Mouse (Mus musculus): ENCODE data around the gene Trpm8.

The Trpm8 gene

DNA sequence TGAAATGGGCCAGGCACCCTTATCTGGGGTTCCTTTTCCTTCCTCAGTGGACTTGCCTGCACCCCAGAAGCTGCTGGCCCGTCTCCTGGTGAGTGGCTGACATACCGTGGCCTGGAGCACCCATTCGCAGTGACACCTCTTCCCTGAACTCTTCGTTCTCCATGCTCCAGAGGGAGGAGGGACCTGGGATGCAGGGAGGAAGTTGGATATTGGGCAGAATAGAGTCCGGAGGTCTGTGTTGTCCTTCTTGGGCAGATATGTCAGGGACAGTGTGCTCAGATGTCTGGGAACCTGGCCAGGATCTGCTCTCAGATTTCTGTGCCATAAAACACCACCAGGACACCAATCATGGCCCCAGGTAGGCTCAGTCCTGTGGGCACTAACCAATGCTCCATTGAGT lies 37.4 kb upstream of the Trpm8 start:
- no peak for TF ChIP-seq POU5F1 (IDR thresholded peaks at IDR 0.05; ENCODE audit: borderline replicate concordance, low read length)
- TF ChIP-seq CTCF (conservative IDR thresholded peaks at IDR 0.05; ENCODE audit: low read length): no peak
- TF ChIP-seq NANOG (IDR thresholded peaks at IDR 0.05; ENCODE audit: borderline replicate concordance, low read length): no peak
- Histone ChIP-seq H3K9me3 (ENCODE audit: low read length) (peaks cover 68% of the 10 kb centered on the region), H3K27me3 (ENCODE audit: insufficient read depth, low read length) (peaks cover 7% of the 10 kb centered on the region; the same call in 1 of the 2 replicates), H3K36me3 (ENCODE audit: insufficient read depth, low read length) (no peaks in the 10 kb centered on the region), H3K4me3 (replicated peaks; ENCODE audit: low read length) (no peak overlapping the region), H3K4me1 (replicated peaks; ENCODE audit: low read depth, low read length) (no peaks in the 10 kb centered on the region)

DNA sequence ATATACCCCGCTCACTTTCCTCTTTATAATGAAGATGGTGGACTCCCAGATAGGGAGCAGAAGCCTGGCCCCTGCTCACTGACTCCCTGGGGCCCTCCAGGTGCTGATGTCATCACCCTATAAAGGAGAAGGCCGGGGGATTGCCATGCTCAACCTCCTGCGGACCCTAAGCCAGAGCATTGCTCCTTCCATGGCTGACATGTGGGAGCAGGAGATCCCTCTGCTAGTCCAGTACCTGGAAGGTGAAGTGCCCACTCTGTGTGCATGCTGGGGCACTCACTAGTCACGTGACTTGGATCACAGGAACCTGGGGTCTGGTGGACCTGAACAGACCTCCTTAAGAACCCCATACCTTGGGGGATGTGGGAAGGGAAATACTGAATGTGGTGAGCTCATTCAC lies 36.9 kb upstream of the Trpm8 start:
- Histone ChIP-seq H3K9me3 (ENCODE audit: low read length) (peaks cover 66% of the 10 kb centered on the region), H3K27me3 (ENCODE audit: insufficient read depth, low read length) (peaks cover 5% of the 10 kb centered on the region; the same call in 1 of the 2 replicates), H3K4me3 (replicated peaks; ENCODE audit: low read length) (no peak overlapping the region), H3K4me1 (replicated peaks; ENCODE audit: low read depth, low read length) (no peaks in the 10 kb centered on the region), H3K36me3 (ENCODE audit: insufficient read depth, low read length) (no peaks in the 10 kb centered on the region)
- no peak for TF ChIP-seq NANOG (IDR thresholded peaks at IDR 0.05; ENCODE audit: borderline replicate concordance, low read length)
- no peak for TF ChIP-seq CTCF (conservative IDR thresholded peaks at IDR 0.05; ENCODE audit: low read length)
- TF ChIP-seq POU5F1 (IDR thresholded peaks at IDR 0.05; ENCODE audit: borderline replicate concordance, low read length): no peak

DNA sequence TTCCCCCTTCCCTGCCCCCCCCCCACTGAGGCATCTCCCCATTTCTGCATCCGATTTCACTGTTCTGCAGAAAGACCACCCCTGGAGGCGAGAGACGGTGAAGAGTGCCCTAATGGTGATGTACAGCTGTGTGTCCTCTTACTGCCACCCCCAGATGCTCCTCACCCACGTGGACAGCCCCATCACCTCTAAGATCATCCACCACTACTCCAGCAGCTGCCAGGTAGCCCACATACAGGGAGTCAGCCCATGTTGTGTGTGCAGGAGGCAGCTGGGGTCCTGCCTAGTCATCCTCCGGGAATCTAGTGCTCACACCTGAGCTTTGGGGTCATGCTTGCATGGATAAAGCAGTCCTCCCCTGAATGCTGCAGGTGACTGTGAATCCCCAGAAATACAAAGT lies 33.6 kb upstream of the Trpm8 start:
- Histone ChIP-seq H3K4me1 (replicated peaks; ENCODE audit: low read depth, low read length) (no peaks in the 10 kb centered on the region), H3K27me3 (ENCODE audit: insufficient read depth, low read length) (peaks cover 6% of the 10 kb centered on the region; the same call in 1 of the 2 replicates), H3K4me3 (replicated peaks; ENCODE audit: low read length) (no peak overlapping the region), H3K9me3 (ENCODE audit: low read length) (peaks cover 36% of the 10 kb centered on the region), H3K36me3 (ENCODE audit: insufficient read depth, low read length) (no peaks in the 10 kb centered on the region)
- TF ChIP-seq POU5F1 (IDR thresholded peaks at IDR 0.05; ENCODE audit: borderline replicate concordance, low read length) (no peak), CTCF (conservative IDR thresholded peaks at IDR 0.05; ENCODE audit: low read length) (no peak), NANOG (IDR thresholded peaks at IDR 0.05; ENCODE audit: borderline replicate concordance, low read length) (no peak)

DNA sequence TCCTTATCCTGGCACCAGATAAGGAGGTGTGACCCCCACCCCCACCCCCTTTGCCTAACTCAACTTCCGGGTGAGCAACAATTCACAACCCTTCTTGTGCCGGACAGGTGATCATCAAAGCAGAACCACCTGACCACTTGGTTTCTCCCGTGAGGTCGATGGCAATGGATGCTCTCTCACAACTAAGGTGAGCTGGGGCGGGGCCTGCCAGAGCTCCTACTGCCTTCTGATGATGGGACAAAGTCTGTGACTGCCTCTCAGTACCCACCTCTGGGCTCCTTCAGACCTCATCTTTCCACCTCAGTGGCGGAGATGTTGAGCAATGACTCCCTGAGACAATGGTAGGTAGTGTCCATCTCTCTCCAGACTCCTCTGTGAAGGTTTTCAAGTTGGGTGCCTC lies 31.6 kb upstream of the Trpm8 start:
- no peaks in the 10 kb centered on the region for H3K36me3 ChIP-seq (ENCODE audit: insufficient read depth, low read length)
- H3K4me3 ChIP-seq (replicated peaks; ENCODE audit: low read length): no peak overlapping the region
- H3K4me1 ChIP-seq (replicated peaks; ENCODE audit: low read depth, low read length): no peaks in the 10 kb centered on the region
- 0 out of 2 replicates have a peak, but pooled peaks cover 2% of the 10 kb centered on the region for H3K27me3 ChIP-seq (ENCODE audit: insufficient read depth, low read length)
- TF ChIP-seq POU5F1 (IDR thresholded peaks at IDR 0.05; ENCODE audit: borderline replicate concordance, low read length) (no peak), CTCF (conservative IDR thresholded peaks at IDR 0.05; ENCODE audit: low read length) (no peak), NANOG (IDR thresholded peaks at IDR 0.05; ENCODE audit: borderline replicate concordance, low read length) (no peak)
- peaks cover 20% of the 10 kb centered on the region for H3K9me3 ChIP-seq (ENCODE audit: low read length)

DNA sequence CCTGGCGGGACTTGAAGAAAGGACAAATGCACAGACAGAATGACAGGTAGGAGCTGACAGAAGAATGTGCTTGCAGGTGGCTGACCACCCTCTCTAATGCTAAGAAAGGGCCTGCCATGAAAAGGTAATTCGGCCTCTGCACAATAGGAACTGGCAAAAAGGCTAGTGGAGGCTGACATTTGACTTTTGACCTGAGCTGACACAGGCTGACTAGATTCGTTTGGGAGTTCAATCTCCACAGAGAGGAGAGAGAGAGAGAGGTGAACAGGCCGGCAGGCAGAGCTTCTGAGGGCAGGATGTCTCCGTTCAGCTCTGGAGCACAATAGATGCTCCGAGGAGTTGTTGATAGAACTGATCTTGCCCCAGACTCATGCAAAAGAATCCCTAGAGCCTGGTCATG lies 31.1 kb upstream of the Trpm8 start:
- Histone ChIP-seq H3K27me3 (ENCODE audit: insufficient read depth, low read length) (0 out of 2 replicates have a peak, but pooled peaks cover 2% of the 10 kb centered on the region), H3K4me1 (replicated peaks; ENCODE audit: low read depth, low read length) (no peaks in the 10 kb centered on the region), H3K4me3 (replicated peaks; ENCODE audit: low read length) (no peak overlapping the region), H3K9me3 (ENCODE audit: low read length) (peaks cover 20% of the 10 kb centered on the region), H3K36me3 (ENCODE audit: insufficient read depth, low read length) (no peaks in the 10 kb centered on the region)
- no peak for TF ChIP-seq NANOG (IDR thresholded peaks at IDR 0.05; ENCODE audit: borderline replicate concordance, low read length)
- TF ChIP-seq CTCF (conservative IDR thresholded peaks at IDR 0.05; ENCODE audit: low read length): no peak
- TF ChIP-seq POU5F1 (IDR thresholded peaks at IDR 0.05; ENCODE audit: borderline replicate concordance, low read length): no peak

DNA sequence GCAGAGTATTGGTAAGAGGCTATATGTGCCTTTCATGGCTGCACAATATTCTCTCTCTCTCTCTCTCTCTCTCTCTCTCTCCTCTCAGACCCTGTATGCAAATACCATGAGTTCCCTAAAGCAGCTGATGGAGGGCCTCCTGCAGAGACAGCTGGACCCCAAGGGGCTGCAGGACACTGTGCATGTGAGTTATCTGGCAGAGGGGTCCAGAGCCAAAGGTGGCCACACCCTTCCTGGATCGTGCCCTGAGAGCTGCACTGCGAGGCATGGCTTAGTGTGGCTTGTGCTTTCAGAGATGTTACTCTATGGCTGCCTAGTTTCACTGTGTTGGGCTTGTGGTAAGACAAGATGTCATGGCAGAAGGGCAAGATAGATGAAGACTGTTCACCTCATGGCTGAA lies 29.8 kb upstream of the Trpm8 start:
- TF ChIP-seq POU5F1 (IDR thresholded peaks at IDR 0.05; ENCODE audit: borderline replicate concordance, low read length) (no peak), CTCF (conservative IDR thresholded peaks at IDR 0.05; ENCODE audit: low read length) (no peak), NANOG (IDR thresholded peaks at IDR 0.05; ENCODE audit: borderline replicate concordance, low read length) (no peak)
- Histone ChIP-seq H3K4me1 (replicated peaks; ENCODE audit: low read depth, low read length) (no peaks in the 10 kb centered on the region), H3K4me3 (replicated peaks; ENCODE audit: low read length) (no peak overlapping the region), H3K36me3 (ENCODE audit: insufficient read depth, low read length) (no peaks in the 10 kb centered on the region), H3K9me3 (ENCODE audit: low read length) (peaks cover 21% of the 10 kb centered on the region), H3K27me3 (ENCODE audit: insufficient read depth, low read length) (0 out of 2 replicates have a peak, but pooled peaks cover 6% of the 10 kb centered on the region)

DNA sequence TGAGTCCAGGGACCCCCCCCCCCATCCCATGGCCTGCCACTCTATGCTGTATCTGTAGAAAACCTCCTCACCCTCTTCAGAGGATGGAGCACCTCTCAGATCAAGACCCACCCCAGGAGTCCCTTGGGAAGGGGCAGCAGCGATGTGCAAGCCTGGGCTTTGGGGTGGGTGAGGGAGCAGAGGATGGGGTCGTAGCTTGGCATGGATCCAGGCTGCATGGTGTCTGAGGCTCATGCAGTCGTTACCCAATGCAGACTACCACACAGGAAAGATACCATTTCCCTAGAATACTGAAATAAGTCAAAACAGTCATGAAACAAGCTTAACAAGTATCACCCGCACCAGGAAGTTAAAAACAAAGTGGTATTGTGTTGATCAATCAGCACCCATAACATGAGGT lies 28.8 kb upstream of the Trpm8 start:
- no peak overlapping the region for H3K4me3 ChIP-seq (replicated peaks; ENCODE audit: low read length)
- TF ChIP-seq CTCF (conservative IDR thresholded peaks at IDR 0.05; ENCODE audit: low read length): no peak
- TF ChIP-seq POU5F1 (IDR thresholded peaks at IDR 0.05; ENCODE audit: borderline replicate concordance, low read length): no peak
- no peak for TF ChIP-seq NANOG (IDR thresholded peaks at IDR 0.05; ENCODE audit: borderline replicate concordance, low read length)

DNA sequence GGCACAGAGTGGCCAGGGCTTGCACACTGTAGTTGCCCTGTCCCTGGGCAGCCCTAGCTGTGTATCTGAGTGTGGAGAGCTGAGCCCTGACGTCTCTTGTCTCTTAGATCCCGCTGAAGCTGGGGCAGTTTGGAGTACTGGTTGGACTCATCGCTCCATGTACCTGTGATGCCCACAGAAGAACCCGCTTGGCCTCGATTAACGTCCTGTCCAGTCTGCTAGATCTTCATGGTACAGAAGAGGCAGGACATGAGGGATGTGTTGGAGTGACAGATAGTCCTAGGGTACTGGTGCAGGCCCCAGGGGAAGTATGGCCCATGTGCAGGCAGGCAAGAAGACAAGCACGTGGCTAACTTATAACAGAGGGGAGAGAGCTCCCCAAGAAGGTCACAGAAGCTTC lies 27.9 kb upstream of the Trpm8 start:
- Histone ChIP-seq H3K4me3 (replicated peaks; ENCODE audit: low read length) (no peak overlapping the region), H3K4me1 (replicated peaks; ENCODE audit: low read depth, low read length) (no peaks in the 10 kb centered on the region)

More for the DNA sequence above, 28.8 kb upstream of the Trpm8 start:
- Histone ChIP-seq H3K27me3 (ENCODE audit: insufficient read depth, low read length) (0 out of 2 replicates have a peak, but pooled peaks cover 7% of the 10 kb centered on the region), H3K4me1 (replicated peaks; ENCODE audit: low read depth, low read length) (no peaks in the 10 kb centered on the region), H3K9me3 (ENCODE audit: low read length) (peaks cover 15% of the 10 kb centered on the region; the same call in 1 of the 2 replicates), H3K36me3 (ENCODE audit: insufficient read depth, low read length) (no peaks in the 10 kb centered on the region)

DNA sequence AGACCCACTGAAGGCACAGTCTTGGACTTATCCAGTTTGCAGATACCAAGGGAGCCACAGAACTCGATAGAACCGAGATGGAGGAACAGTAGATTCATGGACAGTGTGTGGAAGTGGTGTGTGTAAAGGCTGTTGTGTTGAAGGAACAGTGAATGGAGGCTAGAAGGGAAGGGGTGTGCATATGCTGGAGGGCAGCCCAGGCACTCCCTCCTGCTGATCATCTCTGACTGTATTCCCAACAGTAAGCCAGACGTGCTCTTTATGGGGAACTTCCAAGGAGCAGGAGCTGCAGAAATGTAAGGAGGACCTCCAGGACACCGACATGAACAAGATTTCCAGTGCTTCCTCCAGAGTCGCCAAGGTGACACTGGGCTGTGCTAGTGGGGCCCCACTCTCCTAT lies 27.4 kb upstream of the Trpm8 start:
- Histone ChIP-seq H3K27me3 (ENCODE audit: insufficient read depth, low read length) (peaks cover 11% of the 10 kb centered on the region), H3K4me3 (replicated peaks; ENCODE audit: low read length) (no peak overlapping the region), H3K9me3 (ENCODE audit: low read length) (peaks cover 15% of the 10 kb centered on the region; the same call in 1 of the 2 replicates), H3K36me3 (ENCODE audit: insufficient read depth, low read length) (no peaks in the 10 kb centered on the region), H3K4me1 (replicated peaks; ENCODE audit: low read depth, low read length) (no peaks in the 10 kb centered on the region)
- no peak for TF ChIP-seq NANOG (IDR thresholded peaks at IDR 0.05; ENCODE audit: borderline replicate concordance, low read length)
- no peak for TF ChIP-seq CTCF (conservative IDR thresholded peaks at IDR 0.05; ENCODE audit: low read length)
- no peak for TF ChIP-seq POU5F1 (IDR thresholded peaks at IDR 0.05; ENCODE audit: borderline replicate concordance, low read length)

More for the DNA sequence above, 27.9 kb upstream of the Trpm8 start:
- no peaks in the 10 kb centered on the region for H3K36me3 ChIP-seq (ENCODE audit: insufficient read depth, low read length)
- TF ChIP-seq CTCF (conservative IDR thresholded peaks at IDR 0.05; ENCODE audit: low read length): no peak
- no peak for TF ChIP-seq NANOG (IDR thresholded peaks at IDR 0.05; ENCODE audit: borderline replicate concordance, low read length)
- no peak for TF ChIP-seq POU5F1 (IDR thresholded peaks at IDR 0.05; ENCODE audit: borderline replicate concordance, low read length)
- 0 out of 2 replicates have a peak, but pooled peaks cover 7% of the 10 kb centered on the region for H3K27me3 ChIP-seq (ENCODE audit: insufficient read depth, low read length)
- peaks cover 15% of the 10 kb centered on the region; the same call in 1 of the 2 replicates for H3K9me3 ChIP-seq (ENCODE audit: low read length)

Measured in E14TG2a.4 (cell line).